Mouse (Mus musculus): ENCODE measurements at regions not wholly inside any gene's neighbourhood (a gene's known extent, or its start where the extent isn't known, plus 50 kb on each side); places are given as distances from the start of the nearest gene placed in this dataset.

- Histone ChIP-seq H3K36me3 (ENCODE audit: control insufficient read depth, insufficient read depth) (no peaks in the 10 kb centered on the region), H3K9ac (ENCODE audit: low read depth, low read length) (no peak overlapping the region), H3K4me1 (ENCODE audit: control insufficient read depth, low read depth, low read length) (no peaks in the 10 kb centered on the region), H3K4me3 (ENCODE audit: low read depth, low read length) (no peak overlapping the region), H3K27ac (ENCODE audit: low read length) (no peak overlapping the region), H3K27me3 (ENCODE audit: control insufficient read depth, insufficient read depth, low read depth, low read length) (peaks cover 56% of the 10 kb centered on the region), H3K4me2 (ENCODE audit: low read depth, low read length) (no peak overlapping the region), H3K9me3 (replicated peaks; ENCODE audit: control insufficient read depth, low read length) (no peaks in the 10 kb centered on the region)
- ATAC-seq (ENCODE audit: low read depth) = no peak
- 10% methylated on average over 15 of the region's 15 CpGs for WGBS (ENCODE audit: insufficient replicate concordance)
These were observed 67.9 kb downstream of the Hoxc4 start for GRCm38 (mm10) chr15:103086672-103087069.
